Mouse (Mus musculus) embryonic fibroblast, embryonic 13.5 days (primary cell): ENCODE data around the gene Bola2.

Experiments used
- CTCF ChIP-seq: IDR thresholded peaks from 2 replicates; pipeline ENCODE4 v1.5.1; 2011; ENCODE audit warnings: mild to moderate bottlenecking, control low read depth, low read length, moderate library complexity, borderline replicate concordance; ENCODE audit not compliant: insufficient read depth
- POLR2A ChIP-seq: IDR thresholded peaks from 2 replicates; pipeline ENCODE4 v1.6.1; 2011; ENCODE audit warnings: low read depth, mild to moderate bottlenecking, control low read depth, low read length, moderate library complexity

DNA sequence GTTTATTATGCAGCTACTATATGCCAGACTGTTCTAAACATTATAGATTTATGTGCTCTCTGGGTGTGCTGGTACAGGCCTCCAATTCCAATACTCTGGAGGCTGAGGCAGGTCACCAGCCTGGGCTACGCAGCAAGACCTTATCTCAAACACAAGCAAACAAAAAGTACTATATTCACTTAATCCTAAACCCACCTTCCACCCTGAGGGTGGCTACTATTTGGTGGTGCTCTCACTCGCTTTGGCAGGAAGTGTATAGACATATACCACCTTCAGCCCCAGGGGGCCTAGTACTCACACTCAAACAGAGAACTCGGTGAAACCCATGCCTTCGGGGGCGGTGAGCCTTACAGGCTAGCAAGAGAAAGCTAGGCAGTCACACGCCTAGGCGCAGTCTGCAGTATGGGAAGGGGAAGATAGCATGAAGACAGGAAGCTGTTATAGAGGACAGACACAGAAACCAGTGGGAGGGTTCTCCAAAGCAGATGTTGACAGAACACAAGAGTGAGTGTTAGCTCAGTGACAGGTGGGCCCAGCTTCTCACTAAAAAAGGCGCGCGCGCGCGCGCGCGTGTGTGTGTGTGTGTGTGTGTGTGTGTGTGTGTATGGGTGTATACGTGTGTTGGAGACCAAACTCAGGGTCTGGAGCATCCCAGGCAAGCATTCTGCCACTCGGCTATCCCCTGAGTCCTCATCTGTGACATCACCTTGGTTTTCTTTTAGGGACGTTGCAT is 12.4 kb downstream of the Bola2 start, which contains the start of gene Coro1a:
- TF ChIP-seq CTCF: no peak
- TF ChIP-seq POLR2A: no peak
